Mouse (Mus musculus) olfactory bulb, adult 2 months (tissue): Measurements from ENCODE around the gene Vmn1r226. TPM values are rescaled to one million over a fixed set of nuclear protein-coding genes. Genes with fewer than 3 reads are reported as not detected.

Experiments
- H3K27ac ChIP-seq: fragments of 200-500 bp; 2 replicates; pipeline ENCODE4 v1.5.1; 2012; ENCODE audit warnings: low read depth, low read length; ENCODE audit not compliant: insufficient read depth
- H3K4me1 ChIP-seq: fragments of 200-500 bp; 2 replicates; pipeline ENCODE4 v1.6.1; 2012; ENCODE audit warnings: low read length; ENCODE audit not compliant: control insufficient read depth, insufficient read depth
- H3K4me3 ChIP-seq: fragments of 200-500 bp; 2 replicates; pipeline ENCODE4 v1.5.1; 2012; ENCODE audit warnings: mild to moderate bottlenecking, low read depth, low read length, moderate library complexity; ENCODE audit not compliant: insufficient read depth
- CTCF ChIP-seq: fragments of 200-500 bp; IDR thresholded peaks from 2 replicates; pipeline ENCODE4 v1.5.1; 2012; ENCODE audit warnings: low read depth, mild to moderate bottlenecking, low read length, moderate library complexity; ENCODE audit not compliant: insufficient read depth
- POLR2A ChIP-seq: fragments of 200-500 bp; IDR thresholded peaks from 2 replicates; pipeline ENCODE4 v1.6.1; 2012; ENCODE audit warnings: mild to moderate bottlenecking, low read depth, low read length, moderate library complexity; ENCODE audit not compliant: insufficient read depth
- WGBS: fragments of 180-500 bp; shearing (Covaris S2); methylation state at CpG from one replicate; pipeline ENCODE4 v1.1.7; 2018; 5-methylcytosine and 5-hydroxymethylcytosine counted together
- polyA plus RNA-seq: library from polyadenylated mRNA; stranded (reverse); fragments of >200 nt; gene quantifications from 2 replicates; pipeline ENCODE4 v1.2.4, GENCODE M21; 2012; ENCODE audit warnings: low replicate concordance; ENCODE audit not compliant: missing spikeins, insufficient read depth, insufficient read length

Vmn1r226 gene
- polyA plus RNA-seq: not detected in 2 replicates

- H3K27ac ChIP-seq: no peak within 1 kb of the TSS
- H3K4me1 ChIP-seq: no peaks in the 10 kb centered on the region
- no peak within 1 kb of the TSS for H3K4me3 ChIP-seq
- TF ChIP-seq CTCF (no peak), POLR2A (no peak)
Measured at GRCm38 (mm10) chr17:20682543-20682942, at the start of gene Vmn1r226. Gene Vmn1r226 (plus strand): TSS chr17:20682843.

GRCm38 (mm10) chr17:20729543-20729942 lies 46.9 kb downstream of the Vmn1r226 start, which contains the start of gene Vmn1r227:
Gene Vmn1r227 (plus strand): TSS chr17:20729843.
- TF ChIP-seq POLR2A: no peak
- no peak for TF ChIP-seq CTCF
- Histone ChIP-seq H3K4me1 (no peaks in the 10 kb centered on the region), H3K27ac (no peak within 1 kb of the TSS), H3K4me3 (no peak within 1 kb of the TSS)
- WGBS: 39% methylated on average over 1 of the region's 1 CpGs

Other genes with a start within 250 kb of the Vmn1r226 start
- not detected in 2 replicates for gene Vmn2r108, start 201.5 kb upstream of the Vmn1r226 start, polyA plus RNA-seq
- not detected in 2 replicates for gene Vmn1r225, start 184.7 kb upstream of the Vmn1r226 start, polyA plus RNA-seq
- gene Vmn2r109, start 118.1 kb upstream of the Vmn1r226 start, polyA plus RNA-seq: not detected in 2 replicates
- gene Vmn2r110, start 86.4 kb upstream of the Vmn1r226 start, polyA plus RNA-seq: not detected in 2 replicates
- not detected in 2 replicates for gene Fpr-rs3, start 58.0 kb upstream of the Vmn1r226 start, polyA plus RNA-seq
- gene Vmn1r227, start 47.0 kb downstream of the Vmn1r226 start, polyA plus RNA-seq: not detected in 2 replicates
- not detected in 2 replicates for gene Vmn1r228, start 103.3 kb downstream of the Vmn1r226 start, polyA plus RNA-seq
- not detected in 2 replicates for gene Vmn1r229, start 128.7 kb downstream of the Vmn1r226 start, polyA plus RNA-seq
- not detected in 2 replicates for gene Vmn1r230, start 157.6 kb downstream of the Vmn1r226 start, polyA plus RNA-seq
- not detected in 2 replicates for gene Vmn1r231, start 222.2 kb downstream of the Vmn1r226 start, polyA plus RNA-seq
- gene Vmn1r232, start 236.9 kb downstream of the Vmn1r226 start, polyA plus RNA-seq: not detected in 2 replicates